Mouse (Mus musculus) common myeloid progenitor, adult 5-6 weeks (primary cell): ENCODE data around the gene Bcl3. TPM values are rescaled to one million over a fixed set of nuclear protein-coding genes. Genes with fewer than 3 reads are reported as not detected.
A peak's percentile ranks its signal among the peaks of the same experiment; 100 is the strongest.

Experiments
- ATAC-seq: replicated peaks from 2 replicates; pipeline ENCODE4 v1.8.0; 2016; ENCODE audit warnings: low read depth, mild to moderate bottlenecking, moderate TSS enrichment, inconsistent platforms; ENCODE audit not compliant: poor library complexity, severe bottlenecking
- total RNA-seq: library from RNA; stranded (forward); fragments of 200-1000, 187-1606 nt; gene quantifications from 2 replicates; pipeline ENCODE4 v1.2.3, GENCODE M21; 2017

The Bcl3 gene
- 1.6 and 2.4 TPM in 2 replicates for total RNA-seq

GRCm38 (mm10) chr7:19822604-19823058 lies at the start of gene Bcl3:
TSS of gene Bcl3 (minus strand) at chr7:19822770.
- peak; percentile 35 for ATAC-seq

- ATAC-seq, result no peak
Measured at GRCm38 (mm10) chr7:19871943-19872601, 49.5 kb upstream of the Bcl3 start.

DNA sequence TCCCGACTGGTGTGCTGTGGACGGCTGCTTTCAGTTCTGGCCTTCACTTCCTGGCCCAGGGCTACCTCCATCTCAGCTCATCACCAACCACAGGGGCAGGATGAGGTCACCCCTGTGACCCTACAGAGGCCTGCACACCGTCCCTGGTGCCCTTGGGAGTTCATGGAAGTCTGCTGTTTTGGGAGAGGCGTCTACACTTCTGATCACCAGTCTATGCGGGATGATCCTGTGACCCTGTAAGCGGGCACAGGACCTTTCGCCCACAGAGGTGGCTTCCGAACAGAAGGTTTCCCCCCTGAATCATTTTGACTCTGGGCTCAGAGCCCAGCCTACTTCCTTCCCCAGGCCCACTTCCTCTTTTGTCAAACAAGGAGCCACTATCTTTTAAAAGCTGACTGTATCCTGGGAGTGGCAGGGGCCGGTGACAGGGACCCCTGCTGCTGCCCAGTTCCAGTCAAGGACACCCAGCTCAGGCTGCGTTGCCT lies 48.6 kb upstream of the Bcl3 start:
- peak; percentile 91 for ATAC-seq

GRCm38 (mm10) chr7:19867751-19868399 lies 45.3 kb upstream of the Bcl3 start:
- no peak for ATAC-seq

DNA sequence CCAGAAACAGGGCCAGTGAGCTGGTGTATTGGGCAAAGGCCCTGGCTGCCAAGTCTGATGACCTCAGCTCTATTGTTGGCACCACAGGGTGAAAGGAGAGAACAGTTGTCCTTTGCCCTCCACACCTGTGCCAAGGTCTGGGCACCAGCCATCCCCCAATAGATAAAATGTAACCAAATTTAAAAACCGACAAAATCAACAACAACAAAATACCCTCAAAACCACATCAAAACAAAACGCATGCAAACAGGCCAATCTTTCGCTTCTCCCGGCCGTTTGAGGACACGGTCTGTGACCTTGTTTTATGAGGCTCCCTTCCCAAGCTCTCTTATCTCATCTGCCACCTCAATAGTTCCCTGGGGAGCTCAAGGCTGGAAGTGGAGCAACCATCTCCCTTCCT lies 43.9 kb upstream of the Bcl3 start:
- ATAC-seq, result no peak

GRCm38 (mm10) chr7:19865246-19866036 lies 42.9 kb upstream of the Bcl3 start:
- no peak for ATAC-seq

GRCm38 (mm10) chr7:19864241-19864640 lies 41.7 kb upstream of the Bcl3 start:
- no peak for ATAC-seq

- ATAC-seq, result no peak
Measured at GRCm38 (mm10) chr7:19861199-19861598, 38.6 kb upstream of the Bcl3 start, which contains the start of gene Ceacam16. TSS of gene Ceacam16 (minus strand) at chr7:19861299.

GRCm38 (mm10) chr7:19859740-19860139 lies 37.2 kb upstream of the Bcl3 start:
- no peak for ATAC-seq

GRCm38 (mm10) chr7:19856283-19856682 lies 33.7 kb upstream of the Bcl3 start:
- no peak; the same call in 1 of the 2 replicates for ATAC-seq

- ATAC-seq, result no peak
Measured at GRCm38 (mm10) chr7:19855663-19856062, 33.1 kb upstream of the Bcl3 start.

GRCm38 (mm10) chr7:19853526-19853925 lies 31.0 kb upstream of the Bcl3 start:
- ATAC-seq, result no peak

DNA sequence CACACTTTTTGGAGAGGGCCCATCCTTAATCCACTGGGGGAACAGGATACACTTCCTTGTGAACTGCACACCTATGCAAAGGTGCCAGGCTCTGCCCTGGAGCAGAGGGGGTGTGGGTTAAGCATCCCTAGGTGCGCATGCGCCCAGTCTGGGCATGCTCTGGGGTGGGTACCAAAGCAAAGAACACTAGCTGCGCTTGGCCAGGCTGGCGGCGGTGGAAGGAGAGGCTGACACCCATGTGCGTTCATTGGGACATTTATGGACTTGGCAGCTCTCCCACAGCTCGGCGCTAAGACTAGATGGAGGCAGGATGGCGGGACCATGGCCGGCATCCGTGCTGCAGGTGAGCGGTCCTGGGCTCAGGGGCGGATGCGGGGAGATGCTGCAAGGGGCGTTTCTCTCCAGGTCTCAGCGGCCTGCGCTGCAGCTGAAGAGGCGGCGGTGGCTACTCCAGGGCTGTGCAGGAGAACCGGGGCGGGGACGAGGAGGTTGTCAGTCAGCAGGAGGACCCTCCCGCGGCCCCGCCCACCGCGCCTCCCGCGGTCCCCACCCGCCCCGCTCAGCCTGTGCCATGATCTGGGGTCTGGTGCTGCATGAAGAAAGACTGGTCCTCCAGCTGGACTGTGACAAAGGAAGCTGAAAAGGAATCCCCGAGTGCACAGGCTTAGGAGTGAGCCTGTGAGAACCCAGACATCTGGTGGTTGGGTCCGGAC lies 29.4 kb upstream of the Bcl3 start, which contains the start of gene Gm19345:
TSS of gene Gm19345 (plus strand) at position 146 of the 713 bp plus-strand sequence.
- peak; percentile 55 for ATAC-seq

DNA sequence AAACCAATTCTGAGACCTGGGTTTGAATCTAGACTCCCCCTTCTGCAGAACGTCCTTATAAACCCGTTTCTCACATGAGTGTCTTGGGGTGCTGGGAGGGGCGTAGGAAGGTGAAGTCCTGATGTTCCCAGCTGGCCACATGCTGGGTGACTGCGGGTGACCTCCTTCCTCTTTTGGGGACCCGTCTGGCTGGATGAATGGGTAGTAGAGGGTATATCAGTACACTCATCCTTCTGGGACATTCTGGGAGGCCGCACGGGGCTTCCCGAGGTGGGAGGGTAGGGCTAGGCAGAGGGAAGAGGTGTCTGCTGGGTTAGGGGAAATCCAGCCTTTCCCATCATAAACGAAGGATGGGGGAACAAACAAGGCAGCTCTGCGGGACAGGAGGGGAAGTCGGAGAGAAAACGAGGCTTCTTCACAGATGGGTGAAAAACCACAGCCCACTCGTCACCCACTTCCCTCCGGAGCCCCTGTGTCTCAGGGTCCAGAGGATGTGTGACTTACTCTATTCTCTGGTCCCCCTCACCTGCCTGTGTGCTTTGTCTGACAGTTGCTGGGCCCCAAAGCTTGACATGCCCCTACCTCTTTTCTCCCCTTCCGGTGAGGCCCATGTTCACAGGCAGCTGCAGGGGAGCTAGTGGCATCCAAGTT lies 22.1 kb upstream of the Bcl3 start:
- peak; percentile 64 for ATAC-seq

DNA sequence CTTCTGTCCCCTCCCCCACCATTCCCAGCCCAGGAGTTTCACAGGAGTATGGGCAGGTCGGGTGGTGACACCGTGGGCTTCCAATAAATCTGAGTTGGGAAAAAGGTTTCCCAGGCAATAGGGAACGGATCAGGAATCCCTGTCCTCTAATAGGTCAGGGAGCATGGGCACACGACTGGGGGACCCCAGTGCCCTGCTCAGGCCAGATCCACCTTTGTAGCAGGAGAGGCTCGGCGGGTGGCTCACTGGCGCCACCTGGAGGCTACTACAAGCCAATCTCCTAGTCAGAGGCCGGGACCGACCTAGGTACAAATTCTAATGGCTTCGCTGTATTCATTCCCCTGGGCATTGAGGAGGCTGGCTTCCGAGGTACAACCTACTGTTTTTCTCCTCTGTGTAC lies 21.0 kb upstream of the Bcl3 start:
- ATAC-seq, result peak; percentile 57

GRCm38 (mm10) chr7:19842885-19843504 lies 20.4 kb upstream of the Bcl3 start:
- no peak for ATAC-seq

GRCm38 (mm10) chr7:19841686-19842413 lies 19.3 kb upstream of the Bcl3 start:
- ATAC-seq, result no peak

- ATAC-seq, result no peak
Measured at GRCm38 (mm10) chr7:19840936-19841335, 18.4 kb upstream of the Bcl3 start.
